Mouse (Mus musculus): Measurements from ENCODE around the gene Vmn1r72. TPM values are rescaled to one million over a fixed set of nuclear protein-coding genes. Genes with fewer than 3 reads are reported as not detected.

The Vmn1r72 gene
- polyA plus RNA-seq (2014; fragmentation: Illumina TruSeq; extraction: RNeasy Lipid Tissue Mini Kit (QIAGEN cat#74804); ENCODE audit: low read depth, low replicate concordance), result not detected

GRCm38 (mm10) chr7:11680047-11680446, at the start of gene Vmn1r72:
Vmn1r72 (minus strand) TSS chr7:11680147.

Other genes with a start within 250 kb of the Vmn1r72 start
- not detected for gene Zscan4-ps2, start 165.8 kb downstream of the Vmn1r72 start, polyA plus RNA-seq (2014; fragmentation: Illumina TruSeq; extraction: RNeasy Lipid Tissue Mini Kit (QIAGEN cat#74804); ENCODE audit: low read depth, low replicate concordance)
- gene Zscan4-ps3, start 70.8 kb downstream of the Vmn1r72 start, polyA plus RNA-seq (2014; fragmentation: Illumina TruSeq; extraction: RNeasy Lipid Tissue Mini Kit (QIAGEN cat#74804); ENCODE audit: low read depth, low replicate concordance), result not detected
- gene Vmn1r73, start 50.1 kb upstream of the Vmn1r72 start, polyA plus RNA-seq (2014; fragmentation: Illumina TruSeq; extraction: RNeasy Lipid Tissue Mini Kit (QIAGEN cat#74804); ENCODE audit: low read depth, low replicate concordance), result not detected
- not detected for gene Vmn1r74, start 153.8 kb upstream of the Vmn1r72 start, polyA plus RNA-seq (2014; fragmentation: Illumina TruSeq; extraction: RNeasy Lipid Tissue Mini Kit (QIAGEN cat#74804); ENCODE audit: low read depth, low replicate concordance)
- gene Vmn1r75, start 194.5 kb upstream of the Vmn1r72 start, polyA plus RNA-seq (2014; fragmentation: Illumina TruSeq; extraction: RNeasy Lipid Tissue Mini Kit (QIAGEN cat#74804); ENCODE audit: low read depth, low replicate concordance), result not detected

All from heart, adult 10 weeks (tissue).